Mouse (Mus musculus): Measurements from ENCODE around the gene Aig1.

GRCm38 (mm10) chr10:13827150-13827549 lies 41.6 kb downstream of the Aig1 start:
- TF ChIP-seq CTCF (IDR thresholded peaks at IDR 0.05; ENCODE audit: low read depth, low read length), result no peak
- TF ChIP-seq POLR2A (IDR thresholded peaks at IDR 0.05; ENCODE audit: insufficient read depth, low read length), result no peak
